Mouse (Mus musculus): ENCODE data around the gene Actbl2.

Gene Actbl2

GRCm38 (mm10) chr13:111269789-111270335 lies 15.0 kb downstream of the Actbl2 start:
- no peak for DNase-seq (ENCODE audit: low read depth, low spot score)

GRCm38 (mm10) chr13:111271868-111272267 lies 17.1 kb downstream of the Actbl2 start:
- no peak for DNase-seq (ENCODE audit: low read depth, low spot score)

GRCm38 (mm10) chr13:111286461-111287385 lies 31.9 kb downstream of the Actbl2 start:
- DNase-seq (ENCODE audit: low read depth, low spot score): peak; percentile 32

- DNase-seq (ENCODE audit: low read depth, low spot score): no peak
Observed at GRCm38 (mm10) chr13:111291161-111291957, 36.5 kb downstream of the Actbl2 start.

- DNase-seq (ENCODE audit: low read depth, low spot score): no peak
Observed at GRCm38 (mm10) chr13:111291958-111292493, 37.2 kb downstream of the Actbl2 start.

GRCm38 (mm10) chr13:111293478-111293877 lies 38.7 kb downstream of the Actbl2 start:
- no peak for DNase-seq (ENCODE audit: low read depth, low spot score)

GRCm38 (mm10) chr13:111294965-111295494 lies 40.2 kb downstream of the Actbl2 start:
- DNase-seq (ENCODE audit: low read depth, low spot score): no peak

GRCm38 (mm10) chr13:111296029-111296428 lies 41.2 kb downstream of the Actbl2 start:
- DNase-seq (ENCODE audit: low read depth, low spot score): no peak

GRCm38 (mm10) chr13:111297614-111298013 lies 42.8 kb downstream of the Actbl2 start:
- no peak for DNase-seq (ENCODE audit: low read depth, low spot score)

- DNase-seq (ENCODE audit: low read depth, low spot score): no peak
Observed at GRCm38 (mm10) chr13:111299145-111299713, 44.4 kb downstream of the Actbl2 start.

GRCm38 (mm10) chr13:111300846-111301245 lies 46.0 kb downstream of the Actbl2 start:
- no peak for DNase-seq (ENCODE audit: low read depth, low spot score)

GRCm38 (mm10) chr13:111301431-111301830 lies 46.6 kb downstream of the Actbl2 start:
- no peak for DNase-seq (ENCODE audit: low read depth, low spot score)

GRCm38 (mm10) chr13:111304194-111304593 lies 49.4 kb downstream of the Actbl2 start:
- no peak for DNase-seq (ENCODE audit: low read depth, low spot score)

GRCm38 (mm10) chr13:111304736-111305135 lies 49.9 kb downstream of the Actbl2 start:
- DNase-seq (ENCODE audit: low read depth, low spot score): no peak
